Mouse (Mus musculus) intestine, embryonic 14.5 days (tissue): ENCODE results near the gene Ciao2a. TPM values are rescaled to one million over a fixed set of nuclear protein-coding genes. Genes with fewer than 3 reads are reported as not detected.

Experiments
- ATAC-seq: fragments of 200-750 bp; cut with Nextera tagmentation; replicated peaks from 2 replicates; pipeline ENCODE4 v1.8.0; 2017; ENCODE audit warnings: low read depth, moderate number of reproducible peaks, moderate TSS enrichment, moderate library complexity; ENCODE audit not compliant: low FRiP score, low TSS enrichment
- DNase-seq: peaks from one replicate; pipeline ENCODE4 v3.0.0-alpha.2; 2018; ENCODE audit warnings: low spot score
- H3K27ac ChIP-seq: fragments of 300-500 bp; sonication (generic); 2 replicates; pipeline ENCODE4 v1.5.1; 2014; ENCODE audit warnings: low read depth, mild to moderate bottlenecking, control low read depth
- H3K27me3 ChIP-seq: fragments of 300-500 bp; sonication (generic); replicated peaks from 2 replicates; pipeline ENCODE4 v1.6.1; 2014; ENCODE audit warnings: low read length, control low read depth; ENCODE audit not compliant: control insufficient read depth, insufficient read depth
- H3K36me3 ChIP-seq: fragments of 300-500 bp; sonication (generic); 2 replicates; pipeline ENCODE4 v1.6.1; 2014; ENCODE audit warnings: low read length, control low read depth; ENCODE audit not compliant: control insufficient read depth, insufficient read depth
- H3K4me1 ChIP-seq: fragments of 300-500 bp; sonication (generic); replicated peaks from 2 replicates; pipeline ENCODE4 v1.6.1; 2014; ENCODE audit warnings: low read length, control low read depth, mixed read lengths; ENCODE audit not compliant: control insufficient read depth, insufficient read depth
- H3K4me2 ChIP-seq: fragments of 300-500 bp; sonication (generic); 2 replicates; pipeline ENCODE4 v1.6.1; 2014; ENCODE audit warnings: low read length
- H3K4me3 ChIP-seq: fragments of 300-500 bp; sonication (generic); 2 replicates; pipeline ENCODE4 v1.5.1; 2014; ENCODE audit warnings: low read depth, low read length, control low read depth, mixed read lengths
- H3K9ac ChIP-seq: fragments of 300-500 bp; sonication (generic); 2 replicates; pipeline ENCODE4 v1.6.1; 2014; ENCODE audit warnings: mild to moderate bottlenecking, low read length
- H3K9me3 ChIP-seq: fragments of 300-500 bp; sonication (generic); 2 replicates; pipeline ENCODE4 v1.6.1; 2016; ENCODE audit warnings: low read length, control low read depth; ENCODE audit not compliant: control insufficient read depth
- WGBS: fragments of 180-500 bp; shearing (Covaris S2); extraction: QIAGEN DNeasy Blood & Tissue Kit; methylation state at CpG from one replicate; pipeline ENCODE4 v1.1.7; 2014; 5-methylcytosine and 5-hydroxymethylcytosine counted together
- polyA plus RNA-seq: library from polyadenylated mRNA; unstranded; fragments of >200 nt; fragmentation: Nextera tagmentation; extraction: Ambion mirVana; gene quantifications from 2 replicates; pipeline ENCODE4 v1.2.1, GENCODE M21; 2014

The Ciao2a gene
- polyA plus RNA-seq, 1 experiment from 2014 or later, result 189 TPM

- ATAC-seq (peak; percentile 21), DNase-seq (no peak)
- Histone ChIP-seq H3K4me3 (peak overlapping the region; percentile 83), H3K4me1 (peaks cover 15% of the 10 kb centered on the region), H3K36me3 (0 out of 2 replicates have a peak, but pooled peaks cover 2% of the 10 kb centered on the region), H3K9ac (peak overlapping the region; percentile 83), H3K27me3 (no peaks in the 10 kb centered on the region), H3K27ac (peak overlapping the region; percentile 86), H3K4me2 (peak overlapping the region; percentile 67), H3K9me3 (no peaks in the 10 kb centered on the region)
- WGBS, result 0% methylated on average over 12 of the region's 12 CpGs
These were observed 2.3 kb upstream of the Ciao2a start for GRCm38 (mm10) chr9:66124111-66124531.

- peak overlapping the region; percentile 67 for H3K4me2 ChIP-seq
- H3K9me3 ChIP-seq, result no peaks in the 10 kb centered on the region
- H3K9ac ChIP-seq, result peak overlapping the region; percentile 83
- peaks cover 15% of the 10 kb centered on the region for H3K4me1 ChIP-seq
- peak; percentile 98 for DNase-seq
- H3K27me3 ChIP-seq, result no peaks in the 10 kb centered on the region
- 20% methylated on average over 33 of the region's 33 CpGs for WGBS
- H3K36me3 ChIP-seq, result 0 out of 2 replicates have a peak, but pooled peaks cover 2% of the 10 kb centered on the region
- H3K4me3 ChIP-seq, result peak overlapping the region; percentile 83
- peak; percentile 96 for ATAC-seq
- peak overlapping the region; percentile 86 for H3K27ac ChIP-seq
These were observed 1.5 kb upstream of the Ciao2a start for GRCm38 (mm10) chr9:66124681-66125542.

DNA sequence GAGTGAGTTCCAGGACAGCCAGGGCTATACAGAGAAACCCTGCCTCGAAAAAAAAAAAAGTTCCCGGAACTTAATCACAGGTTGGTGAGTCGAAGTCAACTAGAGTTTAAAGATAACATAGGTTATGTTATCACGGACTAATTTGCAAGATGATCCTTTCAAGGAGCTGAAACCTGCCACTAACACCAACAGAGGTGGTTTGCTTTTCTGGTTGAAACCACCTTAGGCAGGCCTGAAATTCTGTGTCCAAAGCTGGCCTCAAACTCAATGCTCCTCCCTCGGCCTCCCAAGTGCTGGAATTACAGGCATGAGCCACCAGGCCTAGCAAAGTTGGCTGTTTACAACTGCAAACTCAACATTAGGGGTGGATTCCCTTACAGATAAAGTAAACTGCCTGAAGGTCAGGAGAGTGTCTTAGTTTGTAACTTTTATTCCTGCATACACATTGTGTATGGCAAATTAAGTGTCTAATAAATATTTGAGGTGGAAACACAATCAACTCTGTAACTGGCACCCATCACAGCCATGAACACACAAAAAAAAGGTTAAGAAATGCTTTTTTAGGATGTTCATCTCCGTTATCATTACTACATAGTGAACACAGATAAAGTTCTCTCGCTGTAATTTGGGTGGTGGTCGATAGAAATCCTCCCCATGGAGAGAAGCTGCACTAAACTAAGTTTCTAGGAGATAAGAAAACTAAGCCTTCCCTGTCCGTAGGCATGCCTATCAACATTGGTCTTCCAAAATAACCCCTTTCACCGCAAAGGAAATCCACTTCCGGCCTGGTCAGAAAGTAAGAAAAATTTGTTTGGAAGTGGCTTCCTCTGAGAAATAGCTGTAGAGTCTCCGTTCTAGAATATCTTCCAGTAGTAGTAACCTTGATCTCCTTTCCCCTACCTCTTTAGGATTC is 612 bp upstream of the Ciao2a start:
- Histone ChIP-seq H3K4me2 (peak overlapping the region; percentile 70), H3K4me3 (peak overlapping the region; percentile 70), H3K4me1 (peaks cover 15% of the 10 kb centered on the region), H3K9me3 (no peaks in the 10 kb centered on the region), H3K27ac (peak overlapping the region; percentile 58), H3K27me3 (no peaks in the 10 kb centered on the region), H3K36me3 (0 out of 2 replicates have a peak, but pooled peaks cover 2% of the 10 kb centered on the region), H3K9ac (peak overlapping the region; percentile 41)
- 52% methylated on average over 12 of the region's 12 CpGs for WGBS
- no peak for ATAC-seq
- DNase-seq, result no peak

DNA sequence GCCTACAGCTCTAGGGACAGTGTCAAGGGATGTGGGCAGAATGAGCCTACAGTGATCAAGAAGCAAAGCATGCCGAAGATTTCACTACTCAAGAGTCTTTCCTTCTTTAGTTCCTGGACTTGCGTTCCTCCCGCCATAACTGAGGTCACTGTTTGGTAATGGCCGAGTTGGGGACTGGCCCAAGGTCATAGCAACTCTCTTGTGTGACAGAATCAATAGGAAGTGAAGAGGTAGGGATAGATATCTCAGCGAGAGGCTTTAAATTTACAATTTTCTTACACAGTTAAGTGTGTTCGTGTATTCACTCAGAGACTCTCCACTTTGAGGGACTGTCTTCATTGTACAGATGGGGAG is 759 bp downstream of the Ciao2a start:
- Histone ChIP-seq H3K4me1 (peaks cover 15% of the 10 kb centered on the region), H3K4me3 (peak overlapping the region; percentile 70), H3K27ac (peak overlapping the region; percentile 72), H3K9me3 (no peaks in the 10 kb centered on the region), H3K36me3 (peaks cover 2% of the 10 kb centered on the region), H3K4me2 (peak overlapping the region; percentile 70), H3K9ac (peak overlapping the region; percentile 61), H3K27me3 (no peaks in the 10 kb centered on the region)
- 51% methylated on average over 6 of the region's 6 CpGs for WGBS
- ATAC-seq, result no peak
- no peak for DNase-seq

GRCm38 (mm10) chr9:66127884-66128283 is 1.5 kb downstream of the Ciao2a start:
- H3K4me1 ChIP-seq, result peaks cover 14% of the 10 kb centered on the region
- no peak overlapping the region for H3K9ac ChIP-seq
- H3K36me3 ChIP-seq, result peaks cover 8% of the 10 kb centered on the region
- H3K4me2 ChIP-seq, result peak overlapping the region; percentile 70
- no peak overlapping the region for H3K27ac ChIP-seq
- H3K4me3 ChIP-seq, result no peak overlapping the region
- no peak for ATAC-seq
- H3K27me3 ChIP-seq, result no peaks in the 10 kb centered on the region
- no peaks in the 10 kb centered on the region for H3K9me3 ChIP-seq
- 87% methylated on average over 4 of the region's 4 CpGs for WGBS
- no peak for DNase-seq

- Histone ChIP-seq H3K9ac (no peak overlapping the region), H3K36me3 (peaks cover 44% of the 10 kb centered on the region), H3K9me3 (no peaks in the 10 kb centered on the region), H3K4me3 (no peak overlapping the region), H3K27me3 (no peaks in the 10 kb centered on the region), H3K27ac (no peak overlapping the region), H3K4me2 (no peak overlapping the region), H3K4me1 (peaks cover 6% of the 10 kb centered on the region)
- no peak for DNase-seq
- WGBS, result 95% methylated on average over 2 of the region's 2 CpGs
- ATAC-seq, result no peak
These were observed 5.1 kb downstream of the Ciao2a start for GRCm38 (mm10) chr9:66131466-66131865.

GRCm38 (mm10) chr9:66135967-66136366 is 9.6 kb downstream of the Ciao2a start:
- Histone ChIP-seq H3K4me1 (no peaks in the 10 kb centered on the region), H3K9ac (no peak overlapping the region), H3K9me3 (no peaks in the 10 kb centered on the region), H3K4me2 (no peak overlapping the region), H3K27ac (no peak overlapping the region), H3K4me3 (no peak overlapping the region), H3K27me3 (no peaks in the 10 kb centered on the region), H3K36me3 (peaks cover 82% of the 10 kb centered on the region)
- DNase-seq (no peak), ATAC-seq (no peak)
- 60% methylated on average over 4 of the region's 4 CpGs for WGBS

GRCm38 (mm10) chr9:66138193-66138592 is 11.8 kb downstream of the Ciao2a start:
- ATAC-seq, result no peak
- peaks cover 71% of the 10 kb centered on the region for H3K36me3 ChIP-seq

More at GRCm38 (mm10) chr9:66138193-66138592, 11.8 kb downstream of the Ciao2a start:
- Histone ChIP-seq H3K9ac (no peak overlapping the region), H3K27ac (no peak overlapping the region), H3K4me2 (no peak overlapping the region), H3K27me3 (no peaks in the 10 kb centered on the region), H3K9me3 (no peaks in the 10 kb centered on the region), H3K4me1 (no peaks in the 10 kb centered on the region), H3K4me3 (no peak overlapping the region)
- no peak for DNase-seq
- WGBS, result 90% methylated on average over 7 of the region's 7 CpGs
